In genomic region chrX:161907595-161908592, GRCm38 (mm10) we compare ENCODE assay signal across 7 mouse cellular contexts.
A peak's percentile ranks its signal among the peaks of the same experiment; 100 is the strongest.
DNase-seq lines count a peak whose midpoint lies in the region; ATAC-seq and TF ChIP-seq lines count a peak whose summit lies in the region.

No protein-coding gene starts in this region.

- peak overlapping the region; percentile 70 for H3K27ac ChIP-seq in forebrain, embryonic 15.5 days (replicated peaks)
- peak overlapping the region; percentile 72 for H3K27ac ChIP-seq in limb, embryonic 10.5 days
- no peak overlapping the region; the same call in 1 of the 2 replicates for H3K27ac ChIP-seq in olfactory bulb, adult 2 months (ENCODE audit: insufficient read depth, low read depth, low read length)

- peak overlapping the region; percentile 85 for H3K4me2 ChIP-seq in forebrain, embryonic 15.5 days (replicated peaks)

- 21% methylated on average over 53 of the region's 53 CpGs for WGBS in forebrain, embryonic 15.5 days
- WGBS in limb, embryonic 10.5 days, result 18% methylated on average over 53 of the region's 53 CpGs
- 21% methylated on average over 53 of the region's 53 CpGs for WGBS in olfactory bulb, adult 2 months

- H3K4me1 ChIP-seq in forebrain, embryonic 15.5 days, result 0 out of 2 replicates have a peak, but pooled peaks cover 15% of the 10 kb centered on the region
- H3K4me1 ChIP-seq in limb, embryonic 10.5 days, result peaks cover 22% of the 10 kb centered on the region
- peaks cover 7% of the 10 kb centered on the region; the same call in 1 of the 2 replicates for H3K4me1 ChIP-seq in olfactory bulb, adult 2 months (ENCODE audit: control insufficient read depth, insufficient read depth, low read length)

- H3K36me3 ChIP-seq in forebrain, embryonic 15.5 days, result no peaks in the 10 kb centered on the region
- H3K36me3 ChIP-seq in limb, embryonic 10.5 days, result no peaks in the 10 kb centered on the region

- H3K9ac ChIP-seq in forebrain, embryonic 15.5 days (replicated peaks), result peak overlapping the region; percentile 43

- TF ChIP-seq CTCF in olfactory bulb, adult 2 months (IDR thresholded peaks at IDR 0.05; ENCODE audit: insufficient read depth, low read depth, low read length), result no peak

- DNase-seq in right cerebral cortex, postnatal 25 days, result peak; percentile 15
- no peak for DNase-seq in right cerebral cortex, postnatal 36 days (ENCODE audit: low spot score in 2 of 2)
- DNase-seq in limb, embryonic 10.5 days (ENCODE audit: low spot score), result peak; percentile 38
- DNase-seq in thymus, postnatal 0 days (ENCODE audit: low spot score), result no peak

- no peaks in the 10 kb centered on the region for H3K9me3 ChIP-seq in forebrain, embryonic 15.5 days
- no peaks in the 10 kb centered on the region for H3K9me3 ChIP-seq in limb, embryonic 10.5 days (replicated peaks)

- TF ChIP-seq POLR2A in olfactory bulb, adult 2 months (IDR thresholded peaks at IDR 0.05; ENCODE audit: insufficient read depth, low read depth, low read length), result no peak

- H3K4me3 ChIP-seq in forebrain, embryonic 15.5 days, result peak overlapping the region; percentile 52
- peak overlapping the region; percentile 56 for H3K4me3 ChIP-seq in limb, embryonic 10.5 days
- peak overlapping the region; percentile 70 for H3K4me3 ChIP-seq in olfactory bulb, adult 2 months (ENCODE audit: insufficient read depth, low read depth, low read length)

- ATAC-seq in forebrain, embryonic 15.5 days (replicated peaks), result peak; percentile 67
- ATAC-seq in megakaryocyte, adult 5-6 weeks (ENCODE audit: poor library complexity, severe bottlenecking), result no peak

- H3K27me3 ChIP-seq in forebrain, embryonic 15.5 days, result peaks cover 5% of the 10 kb centered on the region; the same call in 1 of the 2 replicates
- peaks cover 98% of the 10 kb centered on the region for H3K27me3 ChIP-seq in limb, embryonic 10.5 days (ENCODE audit: low read depth, poor library complexity, severe bottlenecking)

Comparison
In these comparisons a context has a peak if more than half of its experiments do, and no peak if none do; other contexts are left out.
1. DNase-seq: peak in right cerebral cortex, postnatal 25 days (single experiment) and limb, embryonic 10.5 days (single experiment); none in right cerebral cortex, postnatal 36 days (0 of 2) and thymus, postnatal 0 days (single experiment).
2. Peak in every context shown above with its lines, with median percentiles within 50 percentile points of each other: H3K4me3 ChIP-seq.